Mouse (Mus musculus): ENCODE results near the gene Nup62. TPM values are rescaled to one million over a fixed set of nuclear protein-coding genes. Genes with fewer than 3 reads are reported as not detected.

Nup62 gene
- 10 to 100 TPM; 29.7 to 30.6 TPM for total RNA-seq (2021)

GRCm38 (mm10) chr7:44815721-44816469, at the start of gene Nup62, which contains the start of gene Il4i1:
TSS of gene Nup62 (plus strand) at chr7:44816088.
TSS of gene Il4i1 (plus strand) at chr7:44816387.
- DNase-seq = peak; percentile 98

DNA sequence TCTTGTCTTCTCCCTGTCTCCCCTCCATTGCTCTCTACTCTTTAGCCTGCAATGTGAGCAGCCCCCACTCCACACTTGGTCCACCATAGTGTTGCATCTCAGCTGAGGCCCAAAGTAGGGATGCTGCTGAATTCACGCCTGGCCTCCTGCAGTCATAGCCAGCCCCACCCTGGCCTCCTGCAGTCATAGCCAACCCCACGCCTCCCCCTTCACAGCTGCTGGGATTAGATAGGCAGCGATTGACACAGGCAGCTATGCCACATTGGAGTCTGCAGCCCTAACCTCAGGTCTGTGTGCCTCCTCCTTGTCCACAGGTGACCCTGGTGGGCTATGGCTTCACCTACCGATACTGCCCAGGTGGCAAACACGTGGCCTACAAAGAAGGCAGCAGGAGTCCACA, 47.8 kb upstream of the Nup62 start:
- no peak for DNase-seq

DNA sequence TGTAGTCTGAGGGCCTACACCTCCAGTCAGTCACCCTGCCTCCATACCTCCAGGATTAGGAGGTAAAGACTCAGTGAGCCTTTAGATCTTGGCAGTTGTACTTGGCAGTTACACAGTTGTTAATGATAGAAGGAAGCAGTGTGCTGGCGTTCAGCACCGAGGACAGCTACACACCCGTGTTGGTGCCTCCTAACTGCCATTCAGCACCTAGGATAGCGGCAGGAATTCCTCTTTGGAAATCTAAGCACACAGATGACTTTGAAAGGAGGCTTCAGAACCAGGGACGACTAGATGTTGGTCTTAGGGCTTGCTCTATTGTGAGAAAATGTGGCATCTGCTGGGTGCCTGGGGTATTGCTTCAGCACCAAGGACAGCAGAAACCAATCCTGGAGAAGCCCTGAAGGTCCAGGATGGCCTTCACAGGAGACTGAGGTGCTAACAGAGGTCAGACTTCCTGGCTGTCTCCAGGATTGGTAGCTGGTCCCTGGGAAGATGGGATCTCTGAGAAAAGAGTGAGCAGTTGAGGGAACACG, 45.8 kb upstream of the Nup62 start:
- DNase-seq = no peak

DNA sequence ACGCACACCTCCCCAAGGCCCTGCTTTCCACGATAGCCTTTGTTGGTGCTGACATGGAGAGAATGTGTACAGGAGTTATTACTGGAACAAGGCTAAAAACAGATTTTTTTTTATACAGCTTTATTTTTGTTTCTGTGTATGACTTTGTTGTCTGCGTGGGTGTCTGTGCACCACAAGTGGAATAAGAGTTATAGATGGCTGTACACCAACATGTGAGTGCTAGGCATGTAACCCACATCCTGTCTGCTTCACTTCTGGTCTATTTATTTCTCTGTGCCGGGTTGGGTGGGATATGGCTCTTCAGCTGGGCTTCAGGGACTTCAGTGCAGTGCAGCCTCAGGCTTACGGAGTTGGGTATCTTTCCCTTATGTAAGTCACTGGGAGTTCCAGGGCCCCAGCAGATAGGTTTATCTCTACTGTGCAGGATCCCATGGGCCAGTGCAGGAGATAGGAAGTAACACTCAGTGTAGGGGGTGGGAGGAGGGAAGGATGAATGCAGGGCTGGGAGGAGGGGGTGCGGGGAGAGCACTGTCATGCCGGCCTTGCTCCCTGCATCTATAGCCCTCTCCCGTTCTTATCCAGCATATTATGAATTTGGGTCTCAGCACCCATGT, 43.2 kb upstream of the Nup62 start:
- DNase-seq = no peak

DNA sequence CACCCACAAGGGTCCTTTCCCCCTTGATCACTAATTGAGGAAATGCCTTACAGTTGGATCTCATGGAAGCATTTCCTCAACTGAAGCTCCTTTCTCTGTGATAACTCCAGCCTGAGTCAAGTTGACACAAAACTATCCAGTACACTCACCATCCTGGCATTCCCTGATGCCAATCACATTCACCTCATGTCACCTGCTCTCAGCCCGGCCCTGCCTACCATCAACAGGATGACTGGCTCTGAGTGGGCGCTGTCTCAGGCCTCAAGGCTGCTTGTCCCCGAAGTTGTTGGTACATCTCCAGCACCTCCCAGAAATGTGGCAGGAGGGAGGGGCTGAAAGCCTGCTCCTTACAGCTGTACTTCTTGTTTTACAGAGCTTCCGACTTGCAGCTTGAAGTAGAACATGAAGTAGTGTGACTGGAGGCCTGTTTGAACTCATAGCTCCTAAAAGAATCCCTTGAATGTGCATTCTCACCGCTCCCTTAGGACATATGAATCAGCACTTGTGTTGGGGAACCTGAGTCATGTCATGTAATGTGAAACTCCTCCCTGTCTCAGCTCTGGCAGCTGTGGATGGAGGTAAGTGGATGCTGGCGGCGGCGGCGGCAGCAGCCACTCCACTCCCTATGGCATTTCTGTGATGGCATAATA, 38.9 kb upstream of the Nup62 start:
- DNase-seq = no peak

DNA sequence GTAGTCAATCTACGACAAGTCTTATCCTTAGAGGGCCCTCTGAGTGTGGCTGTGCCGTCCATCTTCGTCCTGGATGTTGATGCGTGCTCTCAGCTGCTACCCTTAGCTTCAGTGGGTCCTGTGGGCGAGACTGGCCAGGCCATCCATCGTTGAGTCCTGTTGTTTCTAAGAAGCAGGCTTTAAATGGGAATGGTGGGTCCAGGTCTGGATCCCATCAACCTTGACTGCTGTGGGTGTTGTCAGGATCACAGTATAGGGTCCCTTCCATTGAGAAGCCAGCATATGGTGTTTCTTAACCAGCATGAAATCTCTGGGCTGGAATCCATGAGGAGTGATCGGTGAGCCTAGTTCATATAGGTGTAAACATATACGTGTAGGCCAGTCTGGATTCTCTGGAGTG, 35.8 kb upstream of the Nup62 start:
- DNase-seq = no peak

GRCm38 (mm10) chr7:44789531-44789930, 26.4 kb upstream of the Nup62 start:
- DNase-seq = no peak

DNA sequence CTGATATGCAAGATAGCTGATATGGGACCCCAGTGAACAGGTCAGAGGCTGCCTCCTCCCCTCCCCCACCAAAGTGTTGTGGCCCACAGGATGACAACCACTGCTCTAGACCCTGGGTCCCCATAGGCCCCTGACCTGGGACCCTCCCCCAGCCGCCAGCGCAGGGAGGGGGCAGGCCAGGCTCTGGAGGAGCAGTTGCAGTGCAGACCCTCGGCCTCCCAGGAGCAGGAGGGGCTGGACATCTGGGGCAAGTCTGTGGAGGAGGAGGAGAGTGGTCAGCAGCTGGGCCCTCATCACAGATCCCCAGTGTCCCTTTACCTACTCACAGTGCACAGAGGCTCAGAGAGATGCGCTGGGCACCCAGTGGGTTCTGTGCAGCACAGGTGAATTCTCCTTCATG, 25.8 kb upstream of the Nup62 start:
- no peak for DNase-seq

GRCm38 (mm10) chr7:44792781-44793180, 23.1 kb upstream of the Nup62 start:
- DNase-seq = no peak

GRCm38 (mm10) chr7:44808927-44809326, 7.0 kb upstream of the Nup62 start:
- DNase-seq = no peak

- no peak for DNase-seq
Measured at GRCm38 (mm10) chr7:44809466-44809865, 6.4 kb upstream of the Nup62 start.

DNA sequence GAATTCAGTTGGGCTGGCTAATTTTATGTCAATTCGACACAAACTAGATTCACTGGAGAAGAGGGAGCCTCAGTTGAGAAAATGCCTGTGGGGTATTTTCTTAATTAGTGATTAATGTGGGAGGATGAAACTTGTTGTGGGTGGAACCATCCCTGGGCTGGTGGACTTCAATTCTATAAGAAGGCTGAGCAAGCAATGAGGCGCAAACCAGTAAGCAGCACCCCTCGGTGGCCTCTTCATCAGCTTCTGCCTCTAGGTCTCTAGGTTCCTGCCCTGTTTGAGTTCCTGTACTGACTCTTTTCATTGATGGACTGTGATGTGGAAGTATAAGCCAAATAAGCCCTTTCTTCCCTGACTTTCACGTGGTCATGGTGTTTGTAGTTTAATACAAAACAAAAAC, 5.5 kb upstream of the Nup62 start:
- no peak for DNase-seq

- DNase-seq = no peak
Measured at GRCm38 (mm10) chr7:44810819-44811557, 4.9 kb upstream of the Nup62 start.

DNA sequence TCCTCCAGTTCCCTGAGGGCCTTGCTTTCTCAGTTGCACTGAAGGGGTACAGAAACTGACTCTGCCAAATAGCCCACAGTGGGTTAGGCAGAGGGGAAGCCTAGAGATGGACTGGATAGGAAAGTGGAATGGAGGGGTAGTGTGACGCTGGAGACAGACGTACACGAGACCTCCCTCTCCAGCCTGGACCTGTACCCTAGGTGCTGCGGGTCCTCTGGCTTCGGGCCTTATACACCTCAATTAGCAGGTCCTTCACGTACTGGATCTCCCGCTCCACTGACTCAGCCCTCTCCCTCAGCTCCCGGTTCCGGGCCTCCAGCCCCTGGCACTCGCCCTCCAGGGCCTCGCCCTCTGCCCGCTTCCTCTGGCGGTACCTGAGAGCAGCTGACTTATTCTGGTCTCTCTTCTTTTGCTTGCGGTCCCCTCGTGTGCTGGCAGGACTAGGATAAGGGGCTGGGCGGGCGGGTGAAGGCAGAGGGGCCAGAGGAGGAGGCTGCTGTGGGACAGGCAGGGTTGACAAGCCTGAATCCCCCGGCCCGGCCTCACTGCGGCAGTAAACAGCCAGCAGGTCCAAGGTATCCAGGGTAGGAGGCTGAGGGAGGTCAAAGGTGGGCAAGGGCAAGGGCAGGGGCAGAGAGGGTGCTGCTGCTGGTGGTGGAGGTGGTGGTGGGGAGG, 3.1 kb upstream of the Nup62 start:
- DNase-seq = no peak

DNA sequence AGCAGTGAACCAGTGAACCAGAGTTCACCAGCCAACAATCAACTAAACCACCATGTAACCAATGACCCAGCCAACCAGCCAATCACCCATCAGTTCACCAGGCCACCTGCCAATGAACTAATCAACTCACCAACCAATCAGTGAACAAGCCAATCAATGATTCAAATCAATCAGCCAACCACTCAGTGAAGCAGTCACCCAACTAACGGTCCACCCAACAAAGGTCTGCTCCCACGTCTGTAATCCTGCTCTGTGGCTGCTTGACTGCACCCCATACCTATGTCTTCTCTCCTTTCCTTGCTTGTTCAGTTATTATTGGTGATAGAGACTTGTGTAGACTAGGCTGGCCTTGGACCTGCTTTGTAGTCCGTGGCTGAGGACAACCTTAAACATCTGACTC, 1.9 kb upstream of the Nup62 start:
- DNase-seq = no peak

GRCm38 (mm10) chr7:44814423-44814822, 1.5 kb upstream of the Nup62 start:
- DNase-seq = no peak

- DNase-seq = no peak
Measured at GRCm38 (mm10) chr7:44814952-44815553, 835 bp upstream of the Nup62 start.

- peak in 1 of 2 experiments; percentile 45 for DNase-seq
Measured at GRCm38 (mm10) chr7:44816470-44817021, 658 bp downstream of the Nup62 start, which contains the start of gene Atf5. TSS of gene Atf5 (minus strand) at chr7:44816658.

DNA sequence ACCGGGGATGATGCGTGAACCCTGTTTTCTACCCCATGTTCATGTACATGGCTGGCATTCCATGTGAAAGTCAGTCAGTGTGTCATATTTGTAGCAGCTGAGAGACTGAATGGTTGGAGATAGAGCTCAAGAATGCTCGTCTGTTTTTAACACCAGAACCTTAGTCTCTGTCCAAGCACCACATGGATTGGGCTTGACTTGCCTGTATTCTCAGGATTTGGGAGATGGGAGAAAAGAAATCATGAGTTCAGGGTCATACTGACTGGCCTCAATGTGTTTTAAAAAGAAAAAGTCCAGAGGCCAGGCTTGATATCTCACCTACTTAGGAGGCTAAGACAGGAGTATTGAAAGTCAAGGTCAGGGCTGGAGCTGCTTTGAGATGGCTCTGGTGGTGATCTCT, 1.6 kb downstream of the Nup62 start:
- no peak for DNase-seq

DNA sequence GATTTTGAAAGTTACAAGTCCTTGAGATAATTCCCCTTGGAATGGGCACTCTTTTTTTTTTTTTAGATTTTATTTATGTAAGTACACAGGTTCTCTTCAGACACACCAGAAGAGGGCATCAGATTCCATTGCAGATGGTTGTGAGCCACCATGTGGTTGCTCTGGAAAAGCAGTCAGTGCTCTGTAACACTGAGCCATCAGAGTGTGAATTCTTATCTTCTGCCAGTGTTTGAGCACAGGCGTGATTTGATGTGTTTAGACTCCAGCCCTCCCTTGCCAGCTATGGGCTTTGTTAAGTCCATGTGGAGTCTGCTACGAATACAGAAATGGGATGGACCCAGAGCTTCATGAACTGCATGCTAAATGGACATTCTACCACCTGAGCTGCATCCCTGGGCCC, 2.3 kb downstream of the Nup62 start:
- DNase-seq = no peak

- no peak for DNase-seq
Measured at GRCm38 (mm10) chr7:44818751-44819235, 2.9 kb downstream of the Nup62 start.

Measured in layer of hippocampus, postnatal 36 days (tissue).